Mouse (Mus musculus) midbrain, embryonic 14.5 days (tissue): ENCODE measurements around the gene Kat2a. TPM values are rescaled to one million over a fixed set of nuclear protein-coding genes. Genes with fewer than 3 reads are reported as not detected.

Experiments used
- ATAC-seq: fragments of 200-750 bp; cut with Nextera tagmentation; 2 replicates; pipeline ENCODE4 v1.8.0; 2017; ENCODE audit warnings: moderate number of reproducible peaks, moderate library complexity; ENCODE audit not compliant: low FRiP score, low TSS enrichment
- DNase-seq: peaks from one replicate; pipeline ENCODE4 v3.0.0-alpha.2; 2015
- H3K27ac ChIP-seq: fragments of 300-500 bp; sonication (generic); replicated peaks from 2 replicates; pipeline ENCODE4 v1.5.1; 2014; ENCODE audit warnings: mild to moderate bottlenecking, low read depth, low read length, moderate library complexity
- H3K27me3 ChIP-seq: fragments of 300-500 bp; sonication (generic); 2 replicates; pipeline ENCODE4 v1.6.1; 2014; ENCODE audit warnings: low read length, control low read depth, mixed read lengths; ENCODE audit not compliant: control insufficient read depth, insufficient read depth
- H3K36me3 ChIP-seq: fragments of 300-500 bp; sonication (generic); 2 replicates; pipeline ENCODE4 v1.6.1; 2014; ENCODE audit warnings: low read length, control low read depth; ENCODE audit not compliant: control insufficient read depth, insufficient read depth
- H3K4me1 ChIP-seq: fragments of 300-500 bp; sonication (generic); 2 replicates; pipeline ENCODE4 v1.6.1; 2014; ENCODE audit warnings: mild to moderate bottlenecking, antibody characterized with exemption, low read length, control low read depth; ENCODE audit not compliant: control insufficient read depth, insufficient read depth
- H3K4me2 ChIP-seq: fragments of 300-500 bp; sonication (generic); 2 replicates; pipeline ENCODE4 v1.6.1; 2014; ENCODE audit warnings: mild to moderate bottlenecking, low read length, moderate library complexity
- H3K4me3 ChIP-seq: fragments of 300-500 bp; sonication (generic); replicated peaks from 2 replicates; pipeline ENCODE4 v1.5.1; 2014; ENCODE audit warnings: low read depth, low read length
- H3K9ac ChIP-seq: fragments of 300-500 bp; sonication (generic); replicated peaks from 2 replicates; pipeline ENCODE4 v1.6.1; 2014; ENCODE audit warnings: mild to moderate bottlenecking, low read length, moderate library complexity
- H3K9me3 ChIP-seq: fragments of 300-500 bp; sonication (generic); 2 replicates; pipeline ENCODE4 v1.6.1; 2016; ENCODE audit warnings: low read length, control low read depth, mixed read lengths; ENCODE audit not compliant: control insufficient read depth
- WGBS: fragments of 180-500 bp; shearing (Covaris S2); extraction: QIAGEN DNeasy Blood & Tissue Kit; methylation state at CpG from one replicate; pipeline ENCODE4 v1.1.7; 2014; 5-methylcytosine and 5-hydroxymethylcytosine counted together
- polyA plus RNA-seq: library from polyadenylated mRNA; unstranded; fragments of >200 nt; fragmentation: Nextera tagmentation; extraction: Ambion mirVana; gene quantifications from 2 replicates; pipeline ENCODE4 v1.2.1, GENCODE M21; 2014

The Kat2a gene
- 50.0 and 53.7 TPM in 2 replicates for polyA plus RNA-seq

GRCm38 (mm10) chr11:100711783-100712615 is at the start of gene Kat2a:
Gene Kat2a, minus strand, starts transcription at chr11:100712465.
- Histone ChIP-seq H3K4me3 (peak within 1 kb of the TSS; percentile 99), H3K36me3 (peaks cover 48% of the 10 kb centered on the region), H3K9ac (peak within 1 kb of the TSS; percentile 87), H3K27me3 (no peaks in the 10 kb centered on the region), H3K4me1 (peaks cover 18% of the 10 kb centered on the region), H3K9me3 (no peaks in the 10 kb centered on the region), H3K4me2 (peak within 1 kb of the TSS; percentile 64), H3K27ac (peak within 1 kb of the TSS; percentile 75)
- DNase-seq, result peak; percentile 95
- ATAC-seq, result peak; percentile 93
- WGBS, result 2% methylated on average over 48 of the region's 48 CpGs

GRCm38 (mm10) chr11:100761547-100762045 is 49.3 kb upstream of the Kat2a start:
- H3K9me3 ChIP-seq, result no peaks in the 10 kb centered on the region
- peak; percentile 93 for DNase-seq
- under 1% methylated on average over 27 of the region's 27 CpGs for WGBS
- peaks cover 10% of the 10 kb centered on the region; the same call in 1 of the 2 replicates for H3K4me1 ChIP-seq
- peak; percentile 50 for ATAC-seq
- peak overlapping the region; percentile 60 for H3K4me2 ChIP-seq
- no peak overlapping the region for H3K27ac ChIP-seq
- H3K9ac ChIP-seq, result peak overlapping the region; percentile 36
- H3K27me3 ChIP-seq, result no peaks in the 10 kb centered on the region
- no peaks in the 10 kb centered on the region for H3K36me3 ChIP-seq
- peak overlapping the region; percentile 38 for H3K4me3 ChIP-seq

- under 1% methylated on average over 51 of the region's 51 CpGs for WGBS
- H3K4me3 ChIP-seq, result peak within 1 kb of the TSS; percentile 53
- peak within 1 kb of the TSS; percentile 71 for H3K27ac ChIP-seq
- no peaks in the 10 kb centered on the region for H3K27me3 ChIP-seq
- peak within 1 kb of the TSS; percentile 71 for H3K4me2 ChIP-seq
- DNase-seq (peak; percentile 89), ATAC-seq (peak; percentile 60; the same call in 1 of the 2 replicates)
- H3K9me3 ChIP-seq, result no peaks in the 10 kb centered on the region
- H3K36me3 ChIP-seq, result peaks cover 13% of the 10 kb centered on the region
- H3K9ac ChIP-seq, result peak within 1 kb of the TSS; percentile 73
- H3K4me1 ChIP-seq, result peaks cover 10% of the 10 kb centered on the region; the same call in 1 of the 2 replicates
Measured at GRCm38 (mm10) chr11:100759611-100760233, 47.5 kb upstream of the Kat2a start, which contains the start of gene Kcnh4. Gene Kcnh4, minus strand, starts transcription at chr11:100759942.

GRCm38 (mm10) chr11:100758707-100759610 is 46.7 kb upstream of the Kat2a start:
- DNase-seq (peak; percentile 58), ATAC-seq (peak; percentile 14; the same call in 1 of the 2 replicates)
- H3K4me3 ChIP-seq, result peak overlapping the region; percentile 53
- peak overlapping the region; percentile 71 for H3K4me2 ChIP-seq
- peak overlapping the region; percentile 71 for H3K27ac ChIP-seq
- H3K9ac ChIP-seq, result peak overlapping the region; percentile 73
- peaks cover 18% of the 10 kb centered on the region for H3K36me3 ChIP-seq
- no peaks in the 10 kb centered on the region for H3K27me3 ChIP-seq
- peaks cover 10% of the 10 kb centered on the region; the same call in 1 of the 2 replicates for H3K4me1 ChIP-seq
- H3K9me3 ChIP-seq, result no peaks in the 10 kb centered on the region
- 1% methylated on average over 35 of the region's 35 CpGs for WGBS

- H3K9ac ChIP-seq, result no peak overlapping the region
- no peak overlapping the region for H3K27ac ChIP-seq
- H3K4me3 ChIP-seq, result no peak overlapping the region
- H3K36me3 ChIP-seq, result peaks cover 23% of the 10 kb centered on the region
- H3K9me3 ChIP-seq, result no peaks in the 10 kb centered on the region
- no peak for ATAC-seq
- peaks cover 10% of the 10 kb centered on the region; the same call in 1 of the 2 replicates for H3K4me1 ChIP-seq
- no peak overlapping the region for H3K4me2 ChIP-seq
- WGBS, result 92% methylated on average over 12 of the region's 12 CpGs
- no peaks in the 10 kb centered on the region for H3K27me3 ChIP-seq
- DNase-seq, result no peak
Measured at GRCm38 (mm10) chr11:100757566-100757965, 45.3 kb upstream of the Kat2a start.

GRCm38 (mm10) chr11:100756476-100756875 is 44.2 kb upstream of the Kat2a start:
- H3K4me1 ChIP-seq, result peaks cover 10% of the 10 kb centered on the region; the same call in 1 of the 2 replicates
- H3K9ac ChIP-seq, result no peak overlapping the region
- H3K27ac ChIP-seq, result no peak overlapping the region
- H3K4me2 ChIP-seq, result no peak overlapping the region
- ATAC-seq (no peak), DNase-seq (no peak)
- WGBS, result 62% methylated on average over 6 of the region's 6 CpGs
- H3K27me3 ChIP-seq, result no peaks in the 10 kb centered on the region
- H3K36me3 ChIP-seq, result peaks cover 31% of the 10 kb centered on the region
- H3K4me3 ChIP-seq, result no peak overlapping the region
- no peaks in the 10 kb centered on the region for H3K9me3 ChIP-seq

- peaks cover 42% of the 10 kb centered on the region for H3K36me3 ChIP-seq
- H3K4me1 ChIP-seq, result 0 out of 2 replicates have a peak, but pooled peaks cover 7% of the 10 kb centered on the region
- H3K27me3 ChIP-seq, result no peaks in the 10 kb centered on the region
- H3K27ac ChIP-seq, result no peak overlapping the region
- ATAC-seq (no peak), DNase-seq (no peak)
- 92% methylated on average over 3 of the region's 3 CpGs for WGBS
- no peaks in the 10 kb centered on the region for H3K9me3 ChIP-seq
- H3K4me3 ChIP-seq, result no peak overlapping the region
- H3K4me2 ChIP-seq, result no peak overlapping the region
- H3K9ac ChIP-seq, result no peak overlapping the region
Measured at GRCm38 (mm10) chr11:100754693-100755057, 42.4 kb upstream of the Kat2a start.
